In genomic region chr4:88781831-88782230, GRCm38 (mm10) we compare ENCODE assay signal across 14 mouse cellular contexts. TPM values are rescaled to one million over a fixed set of nuclear protein-coding genes. Genes with fewer than 3 reads are reported as not detected.
DNase-seq lines count a peak whose midpoint lies in the region; ATAC-seq and TF ChIP-seq lines count a peak whose summit lies in the region.
"Not testable (repeated sequence)": the region's sequence is repeated elsewhere in the genome, so short reads cannot be mapped to it uniquely, and the experiment has no call there.
"Had no signal": no experiment of that assay in that cellular context is flagged by ENCODE, and none has a peak within 500 bp of the region (broad histone marks: within the 10 kb centered on the region; RNA-seq: fewer than 3 reads in every experiment).

Gene Ifnz, plus strand, starts transcription at chr4:88782131.

- not testable (repeated sequence) for TF ChIP-seq POLR2A in spleen, adult 2 months (IDR thresholded peaks at IDR 0.05; ENCODE audit: low read depth, low read length)

- H3K9ac ChIP-seq in forebrain, embryonic 14.5 days (ENCODE audit: low read length); heart, embryonic 15.5 days; hindbrain, postnatal 0 days (replicated peaks; ENCODE audit: low read length); limb, embryonic 11.5 days (ENCODE audit: low read length); liver, embryonic 15.5 days; midbrain, embryonic 12.5 days (replicated peaks): not testable (repeated sequence)

- H3K4me3 ChIP-seq in brown adipose tissue, adult 24 weeks (ENCODE audit: insufficient read depth, low read depth, low read length) = peak within 1 kb of the TSS; percentile 48
- not testable (repeated sequence) for H3K4me3 ChIP-seq in forebrain, embryonic 14.5 days (ENCODE audit: low read depth, low read length); hindbrain, postnatal 0 days (ENCODE audit: low read length); limb, embryonic 11.5 days (ENCODE audit: low read depth, low read length)
- peak within 1 kb of the TSS; percentile 30 for H3K4me3 ChIP-seq in heart, embryonic 15.5 days
- H3K4me3 ChIP-seq in liver, embryonic 15.5 days (replicated peaks) = peak within 1 kb of the TSS; percentile 24; the same call in 1 of the 2 replicates
- 0 out of 2 replicates have a peak within 1 kb of the TSS, but pooled peaks have one; percentile 9 for H3K4me3 ChIP-seq in midbrain, embryonic 12.5 days
- peak within 1 kb of the TSS; percentile 39; the same call in 1 of the 2 replicates for H3K4me3 ChIP-seq in spleen, adult 2 months (ENCODE audit: extremely low read depth, insufficient read depth, insufficient read length)

- not testable (repeated sequence) for H3K27me3 ChIP-seq in forebrain, embryonic 14.5 days (replicated peaks; ENCODE audit: control insufficient read depth, insufficient read depth, low read length); heart, embryonic 15.5 days; hindbrain, postnatal 0 days (ENCODE audit: insufficient read depth, low read length); limb, embryonic 11.5 days (ENCODE audit: control insufficient read depth, insufficient read depth, low read length); liver, embryonic 15.5 days; midbrain, embryonic 12.5 days; spleen, adult 2 months (ENCODE audit: control insufficient read depth, insufficient read depth, low read length)

- H3K27ac ChIP-seq in brown adipose tissue, adult 24 weeks (replicated peaks; ENCODE audit: low read depth, low read length) = peak within 1 kb of the TSS; percentile 56
- not testable (repeated sequence) for H3K27ac ChIP-seq in forebrain, embryonic 14.5 days (ENCODE audit: low read depth, low read length); hindbrain, postnatal 0 days; limb, embryonic 11.5 days (replicated peaks; ENCODE audit: low read depth, low read length); liver, embryonic 15.5 days (replicated peaks); midbrain, embryonic 12.5 days (replicated peaks)
- H3K27ac ChIP-seq in heart, embryonic 15.5 days = peak within 1 kb of the TSS; percentile 73
- H3K27ac ChIP-seq in spleen, adult 2 months (ENCODE audit: insufficient read depth, low read length) = 0 out of 2 replicates have a peak within 1 kb of the TSS, but pooled peaks have one; percentile 22

- WGBS in forebrain, embryonic 14.5 days = 11% methylated on average over 2 of the region's 7 CpGs
- WGBS in heart, embryonic 15.5 days = 12% methylated on average over 5 of the region's 7 CpGs
- 14% methylated on average over 4 of the region's 7 CpGs for WGBS in hindbrain, postnatal 0 days
- WGBS in limb, embryonic 11.5 days = 35% methylated on average over 3 of the region's 7 CpGs
- 4% methylated on average over 4 of the region's 7 CpGs for WGBS in liver, embryonic 15.5 days (ENCODE audit: insufficient replicate concordance)
- 26% methylated on average over 4 of the region's 7 CpGs for WGBS in midbrain, embryonic 12.5 days
- 2% methylated on average over 5 of the region's 7 CpGs for WGBS in spleen, adult 2 months

- not testable (repeated sequence) for ATAC-seq in forebrain, embryonic 14.5 days; heart, embryonic 15.5 days (replicated peaks; ENCODE audit: insufficient number of reproducible peaks, insufficient read depth, low FRiP score, low read depth); hindbrain, postnatal 0 days; limb, embryonic 11.5 days (ENCODE audit: insufficient number of reproducible peaks, low FRiP score, low TSS enrichment, low read depth); liver, embryonic 15.5 days (ENCODE audit: insufficient read depth); midbrain, embryonic 12.5 days (ENCODE audit: low FRiP score, low read depth)

- peak within 1 kb of the TSS; percentile 33; the same call in 1 of the 2 replicates for H3K4me2 ChIP-seq in forebrain, embryonic 14.5 days (ENCODE audit: low read length)
- H3K4me2 ChIP-seq in heart, embryonic 15.5 days = peak within 1 kb of the TSS; percentile 56
- peak within 1 kb of the TSS; percentile 23; the same call in 1 of the 2 replicates for H3K4me2 ChIP-seq in hindbrain, postnatal 0 days (ENCODE audit: low read depth, low read length)
- peak within 1 kb of the TSS; percentile 28; the same call in 1 of the 2 replicates for H3K4me2 ChIP-seq in limb, embryonic 11.5 days (ENCODE audit: low read depth, severe bottlenecking)
- H3K4me2 ChIP-seq in liver, embryonic 15.5 days = peak within 1 kb of the TSS; percentile 54
- peak within 1 kb of the TSS; percentile 40 for H3K4me2 ChIP-seq in midbrain, embryonic 12.5 days (replicated peaks)

- not testable (repeated sequence) for H3K4me1 ChIP-seq in brown adipose tissue, adult 24 weeks (ENCODE audit: control insufficient read depth, insufficient read depth, insufficient read length, low read length); forebrain, embryonic 14.5 days (ENCODE audit: control insufficient read depth, insufficient read depth, low read length); heart, embryonic 15.5 days (replicated peaks); hindbrain, postnatal 0 days (ENCODE audit: insufficient read depth, low read length); limb, embryonic 11.5 days (ENCODE audit: control insufficient read depth, insufficient read depth, low read length); liver, embryonic 15.5 days (replicated peaks); midbrain, embryonic 12.5 days; spleen, adult 2 months (ENCODE audit: control insufficient read depth, insufficient read depth, insufficient read length)

- not testable (repeated sequence) for H3K9me3 ChIP-seq in forebrain, embryonic 14.5 days (replicated peaks; ENCODE audit: control insufficient read depth, low read length); heart, embryonic 15.5 days (replicated peaks); hindbrain, postnatal 0 days (ENCODE audit: low read length); limb, embryonic 11.5 days (ENCODE audit: control insufficient read depth, low read length); liver, embryonic 15.5 days (replicated peaks); midbrain, embryonic 12.5 days

- DNase-seq in forebrain, embryonic 14.5 days (ENCODE audit: low spot score); hindbrain, postnatal 0 days (ENCODE audit: low spot score); limb, embryonic 11.5 days (ENCODE audit: low spot score); spleen, adult 2 months (ENCODE audit: low read depth in 1 of 2, low spot score in 2 of 2): not testable (repeated sequence)

- H3K36me3 ChIP-seq in forebrain, embryonic 14.5 days (ENCODE audit: control insufficient read depth, insufficient read depth, low read length); heart, embryonic 15.5 days; hindbrain, postnatal 0 days (ENCODE audit: insufficient read depth, low read length); limb, embryonic 11.5 days (ENCODE audit: control insufficient read depth, insufficient read depth, low read length); liver, embryonic 15.5 days (replicated peaks); midbrain, embryonic 12.5 days; spleen, adult 2 months (ENCODE audit: control insufficient read depth, insufficient read depth, low read length): not testable (repeated sequence)

- not testable (repeated sequence) for TF ChIP-seq CTCF in hindbrain, postnatal 0 days (IDR thresholded peaks at IDR 0.05; ENCODE audit: low read depth); spleen, adult 2 months (IDR thresholded peaks at IDR 0.05; ENCODE audit: extremely low read depth, insufficient read depth, insufficient read length, insufficient replicate concordance)

RNA-seq across cellular contexts. Expression of gene Ifnz, which starts in this region (rescaled TPM):
- polyA plus RNA-seq in brown adipose tissue, adult 24 weeks (2012; ENCODE audit: insufficient read depth, insufficient read length, missing spikeins) = not detected in 2 replicates
- polyA plus RNA-seq in forebrain, embryonic 14.5 days (2014; fragmentation: Nextera tagmentation; extraction: Ambion mirVana) = not detected in 2 replicates
- 0.53 TPM in 1 of 2 replicates, not detected in the other for polyA plus RNA-seq in heart, embryonic 15.5 days (2015; fragmentation: Nextera tagmentation; extraction: Ambion mirVana)
- not detected in 2 replicates for total RNA-seq in hindbrain, postnatal 0 days (2014; rRNA removed)
- not detected in 2 replicates for polyA plus RNA-seq in hindbrain, postnatal 0 days (2015; fragmentation: Nextera tagmentation; extraction: Ambion mirVana)
- polyA plus RNA-seq in limb, embryonic 11.5 days (2014; fragmentation: Nextera tagmentation; extraction: Ambion mirVana) = not detected in 2 replicates
- polyA plus RNA-seq in liver, embryonic 15.5 days (2015; fragmentation: Nextera tagmentation; extraction: Ambion mirVana) = not detected in 2 replicates
- polyA plus RNA-seq in midbrain, embryonic 12.5 days (2016; fragmentation: Nextera tagmentation; extraction: Ambion mirVana) = 0.37 TPM in 1 of 2 replicates, not detected in the other
- polyA plus RNA-seq in spleen, adult 2 months (2012; rRNA removed) = not detected in 2 replicates
- total RNA-seq: adrenal gland, adult 18-20 months; gastrocnemius, adult 18-20 months; heart, adult 18-20 months; layer of hippocampus, postnatal 10 days; left cerebral cortex, postnatal 14 days; monocyte, adult 5-6 weeks had no signal
